Mouse (Mus musculus) retina, postnatal 7 days (tissue): Measurements from ENCODE around the gene Ankrd55.
"Not testable (repeated sequence)": the region's sequence is repeated elsewhere in the genome, so short reads cannot be mapped to it uniquely, and the experiment has no call there.

Experiments
- DNase-seq: peaks from one replicate; pipeline ENCODE4 v3.0.0-alpha.2; 2012; ENCODE audit warnings: low read depth, low spot score

The Ankrd55 gene

DNA sequence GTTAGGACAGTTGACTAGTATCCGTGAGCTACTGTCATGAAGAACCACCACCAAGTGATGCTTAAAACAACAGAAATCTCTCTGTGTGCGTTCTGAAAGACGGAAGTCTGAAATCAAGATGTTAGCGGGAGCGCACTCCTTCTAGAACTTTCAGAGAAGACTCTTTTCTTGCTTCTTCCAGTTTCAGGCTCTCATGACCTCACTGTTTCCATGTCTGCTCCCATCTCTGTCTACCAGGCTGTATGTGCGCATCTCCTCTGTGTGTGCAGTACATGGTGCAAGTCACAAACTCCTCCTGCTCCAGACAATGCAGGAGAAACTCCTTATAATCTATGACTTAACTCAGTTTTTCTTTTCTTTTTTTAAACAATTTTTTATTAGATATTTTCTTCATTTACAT is 4.8 kb downstream of the Ankrd55 start:
- DNase-seq: no peak

DNA sequence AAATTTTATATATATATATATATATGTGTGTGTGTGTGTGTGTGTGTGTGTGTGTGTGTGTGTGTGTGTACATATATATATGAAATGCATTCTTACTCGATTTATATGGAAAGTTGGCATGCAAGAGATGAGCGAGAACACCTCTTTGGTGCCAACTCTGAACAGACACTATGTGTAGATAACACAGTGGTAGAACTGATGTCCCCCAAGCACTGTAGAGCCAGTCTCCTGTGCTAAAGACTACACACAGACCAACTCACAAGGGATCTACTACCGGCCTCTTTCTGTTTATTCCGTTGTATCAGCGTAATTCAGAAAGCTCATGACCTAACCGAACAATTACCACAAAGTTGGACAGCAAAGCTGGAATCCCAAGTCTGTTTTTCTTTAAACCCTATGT is 6.2 kb downstream of the Ankrd55 start:
- DNase-seq: no peak

DNA sequence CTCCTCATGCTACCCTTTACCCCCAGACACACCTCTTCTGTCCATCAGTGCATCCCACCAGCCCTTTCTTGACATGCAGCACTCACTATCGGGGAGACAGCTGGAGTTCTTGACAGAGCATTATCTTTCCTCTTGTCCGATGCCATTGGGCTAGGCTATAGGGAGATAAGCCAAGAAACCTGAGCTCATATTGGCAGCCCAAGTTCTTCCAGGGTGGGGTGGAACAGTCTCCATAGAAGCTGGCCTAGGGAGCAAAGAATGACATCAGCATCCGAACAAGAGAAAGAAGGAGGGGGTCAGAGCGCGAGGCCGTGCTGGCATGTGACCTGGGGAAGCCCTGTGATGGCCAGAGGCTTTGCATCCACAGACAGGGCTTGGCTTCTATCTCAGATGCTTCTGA is 9.5 kb downstream of the Ankrd55 start:
- no peak for DNase-seq

DNA sequence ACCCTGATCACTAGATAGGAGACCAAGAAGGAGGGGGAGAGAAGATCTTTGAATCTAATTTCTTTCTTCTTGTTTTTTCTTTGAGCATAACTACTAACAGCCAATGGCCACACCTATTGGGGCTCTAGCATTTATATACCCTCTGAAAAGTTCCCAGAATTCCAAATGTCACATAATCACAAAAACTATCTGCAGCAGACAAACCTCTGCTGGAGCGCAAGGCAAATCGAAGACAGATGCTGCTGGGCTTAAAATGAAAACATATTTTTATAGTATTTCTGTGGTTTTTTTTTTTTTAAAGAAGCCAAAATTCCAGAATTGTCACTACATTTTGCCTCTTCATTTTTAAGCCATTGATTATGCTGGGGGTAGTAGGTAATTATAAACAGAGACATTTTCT is 15.2 kb downstream of the Ankrd55 start:
- DNase-seq: no peak

DNA sequence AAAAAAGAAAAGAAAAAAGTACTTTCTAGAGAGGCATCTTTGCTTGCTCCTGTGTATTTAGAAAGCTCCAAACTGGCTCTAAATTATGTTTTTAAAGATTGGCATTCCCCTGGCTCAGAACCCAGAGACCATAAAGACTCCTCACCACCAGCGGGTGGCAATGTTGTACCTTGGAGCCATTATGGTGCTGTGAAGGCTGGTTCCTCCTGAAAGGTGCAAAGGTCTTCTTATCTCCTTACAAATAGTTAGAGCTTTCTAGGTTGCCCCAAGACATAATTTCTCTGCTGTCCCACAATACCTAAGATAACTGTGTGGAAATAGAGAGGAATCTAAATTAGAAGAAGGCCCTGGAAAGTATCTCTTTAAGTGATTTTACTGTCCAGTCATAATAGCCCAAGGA is 20.4 kb downstream of the Ankrd55 start:
- no peak for DNase-seq

DNA sequence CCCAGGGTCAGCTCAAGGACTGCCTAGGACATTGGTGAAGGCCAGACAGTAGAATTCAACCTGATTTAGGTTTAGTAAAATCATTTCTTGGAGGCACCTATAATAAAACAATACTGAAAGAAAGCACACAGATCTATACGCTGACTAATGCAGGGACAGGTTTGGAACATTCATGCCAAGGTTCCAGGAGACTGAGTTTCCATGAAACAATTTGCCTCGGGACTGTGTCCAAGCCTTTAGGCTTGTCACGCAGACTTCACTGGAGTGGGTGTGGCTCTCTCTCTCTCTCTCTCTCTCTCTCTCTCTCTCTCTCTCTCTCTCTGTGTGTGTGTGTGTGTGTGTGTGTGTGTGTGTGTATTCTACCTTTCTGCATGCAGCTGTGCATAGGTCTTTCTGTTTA is 23.4 kb downstream of the Ankrd55 start:
- DNase-seq: not testable (repeated sequence)

DNA sequence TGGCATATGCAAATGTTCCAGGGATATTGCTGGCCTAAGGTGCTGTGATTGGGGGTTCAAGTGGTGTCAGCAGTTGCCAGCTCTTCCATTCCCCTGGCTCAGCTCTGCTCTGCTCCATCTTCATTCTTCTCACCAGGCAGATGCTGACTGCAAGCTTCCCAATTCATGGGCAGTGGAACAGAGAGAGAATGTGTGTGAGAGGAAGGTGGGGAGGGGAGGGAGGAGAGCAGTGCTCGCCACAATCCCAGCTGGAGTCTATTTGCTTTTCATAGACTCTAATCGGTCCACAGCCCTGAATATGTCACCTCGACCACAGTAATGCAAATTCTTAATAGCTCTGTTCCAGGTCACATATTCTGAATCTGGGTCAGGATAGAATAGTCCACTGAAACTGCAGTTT is 27.2 kb downstream of the Ankrd55 start:
- no peak for DNase-seq

DNA sequence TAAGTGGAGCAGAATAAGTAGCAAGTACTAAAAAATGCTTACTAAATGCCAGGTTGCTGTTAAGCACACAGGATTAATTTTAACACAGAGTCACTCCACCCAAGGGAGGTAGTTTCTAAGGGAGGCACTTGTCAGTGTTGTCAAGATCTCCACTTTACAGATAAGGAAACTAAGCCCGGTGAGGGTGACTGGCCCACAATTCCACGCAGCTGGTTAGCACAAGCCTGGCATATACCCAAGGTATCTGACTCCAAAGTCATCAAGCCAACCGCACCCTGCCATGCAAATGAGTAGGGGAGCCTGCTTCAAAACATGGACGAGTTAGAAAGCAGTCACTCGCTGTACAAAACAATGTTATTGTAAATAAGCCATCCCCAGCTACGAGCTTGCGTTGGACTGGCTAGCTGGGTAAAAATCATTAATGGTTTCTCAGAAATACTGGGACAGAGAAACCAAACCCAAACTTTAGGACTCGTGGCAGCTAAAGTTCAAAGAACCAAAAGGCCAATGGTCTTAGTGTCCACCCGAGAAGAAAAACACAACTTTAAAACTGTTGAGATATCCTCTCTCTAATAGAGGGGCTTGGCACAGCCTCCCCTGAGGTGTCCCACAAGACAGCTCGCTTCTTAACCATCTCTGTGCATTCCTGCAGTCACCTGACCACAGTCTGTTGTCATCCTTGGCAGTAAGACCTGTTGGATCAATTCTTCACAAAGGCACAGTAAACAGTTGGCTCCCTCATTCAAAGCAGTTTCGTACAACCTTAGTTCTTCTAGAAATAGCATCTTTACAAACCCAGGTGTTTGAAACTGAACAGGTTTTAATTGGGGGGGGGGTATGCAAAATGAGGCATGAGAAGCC is 28.6 kb downstream of the Ankrd55 start:
- DNase-seq: no peak

DNA sequence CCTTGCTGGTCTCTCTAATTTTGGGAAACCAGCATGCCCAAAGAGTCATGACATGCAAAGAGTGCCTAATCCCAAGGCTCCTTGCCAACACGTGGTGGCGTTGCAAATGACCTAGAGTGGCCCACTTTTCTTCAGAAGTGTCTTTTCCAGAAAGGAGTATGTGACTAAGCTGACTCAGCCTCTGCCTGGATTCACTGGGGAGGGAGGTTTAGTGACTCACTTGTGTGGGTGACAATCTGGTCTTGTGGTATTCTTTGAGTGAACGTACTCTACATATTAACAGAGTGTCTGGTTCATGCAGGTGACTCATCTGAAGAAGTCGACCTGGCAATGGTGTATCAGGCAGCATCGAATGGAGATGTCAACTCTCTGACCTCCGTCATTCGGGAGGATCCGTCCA is 29.9 kb downstream of the Ankrd55 start:
- DNase-seq: no peak

DNA sequence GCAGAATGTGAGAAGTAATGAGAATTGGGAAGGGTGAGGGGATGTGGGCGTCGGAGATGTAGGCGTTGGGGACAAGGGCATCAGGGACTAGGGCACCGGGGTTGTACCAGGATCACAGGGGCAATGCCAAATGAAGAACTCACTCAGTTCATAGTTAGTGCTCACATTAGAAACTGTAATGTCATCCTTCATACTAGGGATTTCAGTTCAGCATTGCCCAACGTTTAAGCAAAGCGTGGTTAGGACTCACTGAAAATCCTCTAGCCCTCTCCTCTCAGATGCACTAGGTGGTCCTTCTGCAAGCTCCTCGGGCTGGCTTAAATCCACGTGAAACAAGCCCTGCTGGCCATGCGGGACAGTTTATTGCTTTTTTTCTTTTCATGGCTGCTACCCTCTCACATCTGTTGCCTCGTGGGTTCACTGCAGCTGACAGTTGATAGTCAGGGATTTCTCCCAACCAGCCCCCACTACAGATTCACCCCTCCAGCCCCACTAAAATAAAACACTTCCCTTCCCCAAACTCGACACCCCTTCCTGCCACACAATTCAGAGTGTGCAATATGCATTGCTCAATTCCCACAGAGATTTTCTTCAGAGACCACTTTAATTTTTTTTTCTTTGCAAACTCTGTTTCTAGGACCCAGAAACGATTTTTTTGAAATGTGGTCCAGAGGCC is 35.5 kb downstream of the Ankrd55 start:
- DNase-seq: no peak

DNA sequence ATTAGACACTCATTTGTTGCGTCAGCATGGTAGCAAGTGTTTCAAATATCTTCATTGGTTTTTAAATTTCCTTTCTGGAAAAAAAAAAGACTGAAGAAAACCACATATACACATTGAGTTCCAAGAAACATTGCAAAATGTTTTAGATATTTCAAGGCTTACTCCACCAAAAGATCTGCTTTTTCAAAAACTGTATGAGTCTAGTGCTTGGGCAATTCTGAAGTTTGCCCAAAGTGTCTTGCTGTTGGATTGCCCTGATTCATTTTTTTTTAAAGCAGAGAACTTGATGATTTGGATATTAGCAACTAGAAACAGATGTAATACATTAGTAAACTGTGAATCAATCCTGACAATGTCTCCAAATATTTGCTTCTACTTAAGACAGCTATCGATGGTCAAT is 36.9 kb downstream of the Ankrd55 start:
- no peak for DNase-seq

DNA sequence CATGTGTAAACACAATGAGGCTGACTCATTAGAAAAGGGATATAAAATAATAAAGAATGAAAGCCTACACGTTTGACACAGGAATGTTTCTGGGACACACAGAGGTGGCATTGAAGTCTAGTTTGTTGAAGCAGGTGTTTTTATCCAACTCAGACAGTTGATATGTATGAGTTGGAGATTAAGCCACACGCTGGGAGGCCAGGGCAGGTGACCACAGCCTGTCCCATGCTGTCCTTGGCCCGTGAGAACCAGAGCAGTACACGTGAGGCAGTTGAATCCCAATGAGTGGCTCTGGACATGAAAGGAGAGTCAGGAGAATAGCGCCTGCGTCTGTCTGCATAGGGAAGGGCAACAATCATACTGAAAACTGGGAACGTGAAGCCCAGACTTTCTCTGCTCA is 38.2 kb downstream of the Ankrd55 start:
- DNase-seq: no peak

DNA sequence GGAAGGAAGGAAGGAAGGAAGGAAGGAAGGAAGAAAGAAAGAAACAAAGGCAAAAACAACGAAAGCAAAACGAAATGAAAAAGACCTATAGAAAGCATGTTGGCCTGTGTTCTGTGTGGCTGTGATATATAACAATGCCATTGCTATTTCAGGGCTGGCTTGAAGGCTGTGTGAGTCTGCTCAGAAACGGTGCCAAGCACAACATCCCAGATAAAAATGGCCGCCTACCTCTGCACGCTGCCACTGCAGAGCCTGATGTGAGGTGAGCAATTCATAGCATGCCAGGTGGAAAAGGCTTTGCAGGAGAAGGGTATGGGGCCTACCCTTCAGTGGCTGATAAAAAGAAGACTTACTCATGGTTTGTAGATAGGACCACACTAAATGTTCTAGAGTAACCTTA is 38.7 kb downstream of the Ankrd55 start:
- no peak for DNase-seq

DNA sequence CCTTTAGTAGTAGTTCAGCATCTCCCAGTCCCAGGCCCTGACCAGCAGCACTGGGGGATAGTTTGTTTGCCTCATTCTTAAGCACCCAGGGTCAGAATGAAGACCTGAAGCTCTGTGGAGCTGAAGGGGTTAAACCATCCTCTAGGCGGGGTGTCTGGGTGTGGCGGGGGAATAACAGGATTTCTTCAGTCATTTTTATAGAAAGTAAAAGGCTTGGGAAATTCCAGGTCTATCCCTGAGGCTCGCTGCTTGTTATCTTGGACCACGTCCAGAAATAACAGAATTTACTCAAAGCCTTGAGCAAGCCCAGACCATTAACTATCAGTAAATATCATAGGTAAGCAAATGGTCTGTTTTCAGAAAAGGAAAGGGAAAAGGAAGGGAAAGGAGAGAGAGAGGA is 39.3 kb downstream of the Ankrd55 start:
- no peak for DNase-seq

DNA sequence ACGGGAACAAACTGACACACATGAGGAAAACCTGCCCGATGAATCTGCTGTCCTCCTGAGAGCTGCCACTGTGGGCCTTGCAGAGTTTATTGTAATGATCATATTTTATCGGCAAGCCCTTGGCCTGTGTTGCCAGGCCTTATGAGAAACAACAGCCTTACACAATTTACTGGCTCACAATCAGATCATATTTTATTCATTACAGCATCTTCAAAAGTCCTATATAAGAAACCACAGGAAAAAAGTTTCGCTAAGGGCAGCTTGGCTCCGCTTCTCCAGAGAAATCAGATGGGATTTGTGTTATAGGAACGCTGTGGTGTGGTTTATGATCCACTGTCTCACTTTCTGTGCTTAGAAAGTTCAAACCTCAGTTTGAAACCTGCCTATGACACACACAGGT is 42.0 kb downstream of the Ankrd55 start:
- DNase-seq: no peak

DNA sequence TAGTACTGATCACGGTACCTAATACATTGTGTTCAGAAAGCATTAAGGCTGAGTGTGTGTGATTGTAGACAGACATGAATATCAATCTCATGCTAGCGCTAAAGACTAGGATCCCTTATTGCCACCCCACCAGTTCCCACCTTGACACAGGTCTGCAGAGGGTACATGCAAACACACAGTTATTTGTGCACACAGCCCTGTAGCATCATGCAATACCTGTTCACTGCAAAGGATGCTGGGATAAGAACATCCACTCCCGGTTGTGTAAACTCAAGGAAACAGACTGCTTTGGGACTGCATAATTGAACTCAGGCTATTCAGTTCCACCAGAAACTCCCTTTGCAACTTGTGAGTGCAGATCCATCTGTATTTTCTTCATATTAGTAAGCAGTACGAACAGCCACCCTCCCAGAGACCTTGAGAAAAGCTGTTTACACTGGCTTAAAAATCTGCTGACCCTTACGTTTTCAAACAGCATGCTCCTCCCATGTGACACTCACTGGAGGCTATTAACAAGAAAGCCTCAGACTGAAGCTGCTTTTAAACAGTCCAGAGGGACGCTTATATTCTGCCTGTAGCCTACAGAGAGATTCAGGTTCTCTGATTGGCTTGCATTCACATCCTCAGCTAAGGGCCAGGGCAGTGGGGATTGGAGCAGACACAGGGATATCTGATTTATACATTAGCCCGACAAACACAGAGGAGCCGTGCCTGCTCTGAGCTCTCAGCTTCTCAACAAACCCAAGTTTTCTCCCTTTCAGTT is 42.8 kb downstream of the Ankrd55 start:
- DNase-seq: no peak

DNA sequence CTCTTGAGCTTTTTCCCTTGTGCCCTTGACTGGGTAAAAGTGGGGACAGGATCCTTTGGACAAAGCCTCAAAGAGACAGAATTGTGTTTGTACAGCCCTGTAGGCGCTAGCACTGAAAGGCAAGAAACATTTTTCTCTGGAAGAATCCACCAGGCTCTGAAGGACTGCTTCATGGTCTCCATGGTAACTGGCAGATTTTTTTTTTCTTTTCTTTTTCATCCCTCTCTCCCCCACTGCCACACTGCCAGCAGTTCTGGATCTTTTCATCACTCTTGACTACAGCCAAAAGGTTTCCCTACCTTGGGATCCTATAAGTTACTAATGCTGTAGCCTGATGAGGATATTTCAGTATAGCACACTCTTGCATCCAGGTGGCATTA is 43.4 kb downstream of the Ankrd55 start:
- no peak for DNase-seq

DNA sequence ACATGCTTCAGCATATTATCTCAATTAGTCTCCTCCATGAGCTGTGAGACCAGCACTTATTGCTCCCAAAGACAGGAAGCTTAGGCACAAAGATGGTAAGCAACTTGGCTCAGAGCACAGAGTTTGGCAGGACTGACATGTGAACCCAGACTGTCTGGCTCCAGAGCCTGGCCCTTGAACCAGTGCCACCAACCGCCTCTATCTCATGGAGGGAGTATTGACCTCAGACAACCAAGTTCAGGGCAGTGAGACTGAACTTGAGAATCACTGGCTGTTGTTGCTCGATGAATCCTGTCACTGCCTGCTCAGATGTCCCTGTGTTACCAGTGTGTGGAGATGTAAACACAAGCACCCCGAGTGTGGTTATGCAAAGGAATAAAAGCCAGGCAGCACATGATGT is 47.3 kb downstream of the Ankrd55 start:
- DNase-seq: no peak

DNA sequence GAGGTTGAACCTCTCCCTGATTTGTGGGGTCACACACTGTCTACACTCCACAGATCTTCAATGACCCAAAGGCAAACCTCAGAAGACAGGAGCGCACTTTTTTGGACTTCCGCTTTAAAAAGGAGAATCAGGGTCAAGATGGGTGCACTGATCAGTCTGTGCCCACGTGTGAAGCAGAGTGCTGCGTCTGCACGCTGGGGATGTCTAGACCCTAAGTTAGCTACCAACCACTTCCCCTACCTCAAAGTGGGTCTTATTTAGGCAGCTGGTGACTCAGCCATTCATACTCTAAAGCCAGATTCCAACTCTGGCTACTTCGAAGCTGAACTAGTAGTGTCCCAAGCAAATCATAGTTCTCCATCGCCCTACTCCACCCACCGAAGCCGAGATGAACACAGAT is 48.9 kb downstream of the Ankrd55 start:
- DNase-seq: no peak

DNA sequence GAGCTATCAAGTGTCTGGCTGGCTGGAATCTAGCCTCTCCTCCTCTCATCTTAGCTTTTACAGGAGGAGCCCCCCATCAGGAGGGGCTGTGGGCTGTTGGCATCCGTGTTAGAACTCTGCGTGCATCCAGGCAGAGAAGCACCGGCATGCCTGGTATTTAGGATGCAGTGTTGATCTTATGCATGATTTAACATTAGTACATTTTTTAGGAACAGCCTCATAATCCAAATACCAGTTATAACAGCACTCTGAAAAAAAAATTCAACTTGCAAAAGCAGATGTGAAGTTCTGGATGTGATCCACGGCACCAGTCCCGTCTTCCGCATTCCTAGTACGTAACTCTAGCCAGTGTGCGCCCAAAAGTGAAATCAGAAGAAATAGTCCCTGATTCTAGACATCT is 52.0 kb downstream of the Ankrd55 start:
- DNase-seq: no peak

DNA sequence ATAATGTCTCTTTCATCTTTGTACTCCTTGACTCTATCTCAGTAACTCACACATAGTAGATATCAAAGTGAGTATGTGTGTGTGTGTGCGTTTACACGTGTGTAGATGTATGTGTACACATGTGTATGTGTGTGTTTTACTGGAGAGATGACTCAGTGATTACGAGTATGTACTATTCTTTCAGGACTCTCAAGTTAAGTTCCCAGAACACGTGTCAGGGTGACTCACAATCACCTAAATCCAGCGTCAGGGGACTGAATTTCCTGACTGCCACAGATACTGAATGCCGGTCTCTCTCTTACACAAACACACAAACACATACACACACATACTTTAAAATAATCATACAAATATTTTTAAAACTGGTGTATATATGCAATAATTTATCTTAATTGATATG is 52.5 kb downstream of the Ankrd55 start:
- DNase-seq: no peak

DNA sequence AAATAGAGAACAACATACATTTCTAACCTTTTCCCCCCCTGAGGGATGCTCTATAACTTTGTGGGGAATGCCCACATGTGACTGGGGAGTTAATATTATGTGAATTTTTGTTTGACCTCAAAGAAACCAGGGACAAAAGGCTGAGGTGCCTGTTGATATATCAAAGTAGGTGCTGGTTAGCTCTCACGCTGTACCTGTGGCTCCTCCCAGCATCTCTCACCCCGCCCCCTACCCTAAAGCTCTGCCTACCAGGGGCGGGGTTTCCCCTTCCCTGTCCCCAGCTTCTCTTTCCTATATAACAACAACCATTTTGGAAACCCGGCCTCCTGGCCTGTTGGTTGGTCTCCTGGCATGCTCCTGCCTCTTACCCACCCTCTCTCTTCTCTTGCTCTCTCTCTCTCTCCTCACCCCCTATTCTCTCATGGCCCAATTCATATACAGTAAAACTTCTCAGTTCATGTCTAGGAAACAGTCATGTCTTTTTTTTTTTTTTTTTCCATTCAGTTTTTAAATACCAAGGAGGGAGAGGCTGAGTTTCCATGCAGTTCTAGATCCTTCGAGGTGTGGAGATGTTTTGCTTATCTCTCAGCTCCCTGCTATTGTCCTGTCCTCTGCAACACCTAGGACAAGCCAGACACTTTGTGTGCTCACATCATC is 54.8 kb downstream of the Ankrd55 start:
- DNase-seq: no peak
